8 mouse cellular contexts compared by ENCODE assay signal in the genomic region with DNA sequence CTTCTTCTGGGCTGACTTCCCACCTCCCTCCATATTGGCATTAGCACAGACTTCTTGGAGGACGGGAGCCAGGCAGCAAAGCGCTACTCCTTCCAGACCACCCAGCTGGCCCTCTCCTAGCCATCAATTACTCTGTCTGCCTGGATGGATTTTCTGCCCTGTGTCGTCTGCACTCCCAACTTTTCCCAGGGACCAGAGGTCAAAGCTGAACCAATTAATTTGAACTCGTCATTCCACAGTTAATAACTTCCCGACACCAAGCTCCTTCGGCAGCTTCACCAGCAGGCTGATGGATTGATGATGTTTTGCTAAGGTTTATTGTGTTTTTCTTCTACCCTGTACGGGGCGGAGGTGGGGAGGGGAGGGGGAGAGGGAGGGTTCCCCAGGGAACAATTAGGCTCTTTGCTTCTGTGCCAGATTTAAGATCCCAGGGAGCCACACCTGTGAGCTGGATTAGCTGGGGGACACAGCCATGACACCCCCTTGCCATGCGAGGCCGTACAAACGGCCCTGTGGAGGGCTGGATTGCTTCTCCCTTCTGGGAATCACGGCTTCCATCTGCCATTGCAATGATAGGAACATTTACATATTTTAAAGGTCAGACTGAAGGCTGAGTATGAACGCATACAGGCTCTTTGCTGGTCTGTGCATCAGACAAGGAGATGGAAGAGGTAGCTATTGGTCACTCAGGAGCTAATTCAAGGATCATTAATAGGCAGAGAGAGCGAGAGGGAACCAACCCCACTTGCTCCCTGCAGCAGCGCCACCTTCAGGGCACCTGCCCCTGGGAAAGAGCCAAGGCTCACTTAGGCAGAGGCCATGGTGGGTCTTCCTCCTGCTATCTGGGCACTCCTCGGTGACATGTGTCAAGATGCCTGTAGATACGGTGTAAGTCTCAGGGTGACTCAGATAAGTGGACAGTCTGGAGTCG.
A peak's percentile ranks its signal among the peaks of the same experiment; 100 is the strongest.
DNase-seq lines count a peak whose midpoint lies in the region; ATAC-seq lines count a peak whose summit lies in the region.

No protein-coding gene starts in this region.

- H3K4me2 ChIP-seq in hindbrain, embryonic 13.5 days = 0 out of 2 replicates have a peak overlapping the region, but pooled peaks have one; percentile 3
- no peak overlapping the region for H3K4me2 ChIP-seq in neural tube, embryonic 14.5 days (ENCODE audit: low read depth, low read length)

- peaks cover 13% of the 10 kb centered on the region; the same call in 1 of the 2 replicates for H3K27me3 ChIP-seq in hindbrain, embryonic 13.5 days
- no peaks in the 10 kb centered on the region for H3K27me3 ChIP-seq in neural tube, embryonic 14.5 days (ENCODE audit: control insufficient read depth, insufficient read depth, low read length)

- no peaks in the 10 kb centered on the region for H3K9me3 ChIP-seq in hindbrain, embryonic 13.5 days
- H3K9me3 ChIP-seq in neural tube, embryonic 14.5 days (ENCODE audit: control insufficient read depth, low read length) = no peaks in the 10 kb centered on the region

- DNase-seq in layer of hippocampus, postnatal 10 days (ENCODE audit: low spot score in 2 of 2) = peak; percentile 40 to 57
- DNase-seq in layer of hippocampus, adult 9-10 months (ENCODE audit: low spot score) = no peak
- DNase-seq in embryo, embryonic 11 days = peak; percentile 79
- no peak for DNase-seq in heart, adult 11 months
- no peak for DNase-seq in frontal cortex, postnatal 36 days (ENCODE audit: low spot score in 2 of 2)

- WGBS in hindbrain, embryonic 13.5 days = 14% methylated on average over 18 of the region's 18 CpGs
- WGBS in neural tube, embryonic 14.5 days = 13% methylated on average over 18 of the region's 18 CpGs

- H3K27ac ChIP-seq in hindbrain, embryonic 13.5 days = peak overlapping the region; percentile 85
- H3K27ac ChIP-seq in neural tube, embryonic 14.5 days (ENCODE audit: low read depth, low read length) = peak overlapping the region; percentile 48; the same call in 1 of the 2 replicates

- peaks cover 54% of the 10 kb centered on the region for H3K4me1 ChIP-seq in hindbrain, embryonic 13.5 days (replicated peaks)
- H3K4me1 ChIP-seq in neural tube, embryonic 14.5 days (ENCODE audit: control insufficient read depth, insufficient read depth, low read length) = peaks cover 26% of the 10 kb centered on the region

- no peak overlapping the region for H3K4me3 ChIP-seq in hindbrain, embryonic 13.5 days
- H3K4me3 ChIP-seq in neural tube, embryonic 14.5 days (ENCODE audit: low read depth, low read length) = no peak overlapping the region

- H3K9ac ChIP-seq in hindbrain, embryonic 13.5 days = no peak overlapping the region
- no peak overlapping the region for H3K9ac ChIP-seq in neural tube, embryonic 14.5 days (replicated peaks; ENCODE audit: low read depth, low read length)

- no peaks in the 10 kb centered on the region for H3K36me3 ChIP-seq in hindbrain, embryonic 13.5 days
- no peaks in the 10 kb centered on the region for H3K36me3 ChIP-seq in neural tube, embryonic 14.5 days (ENCODE audit: control insufficient read depth, insufficient read depth, low read length)

- ATAC-seq in hindbrain, embryonic 13.5 days (ENCODE audit: low FRiP score) = peak; percentile 47; the same call in 1 of the 2 replicates
- ATAC-seq in neural tube, embryonic 14.5 days (ENCODE audit: low read depth) = peak; percentile 40
- ATAC-seq in megakaryocyte progenitor cell, adult 5-6 weeks (replicated peaks; ENCODE audit: poor library complexity) = no peak

Comparison
In these comparisons a context has a peak if more than half of its experiments do, and no peak if none do; other contexts are left out.
1. DNase-seq: peak in layer of hippocampus, postnatal 10 days (2 of 2) and embryo, embryonic 11 days (single experiment); none in layer of hippocampus, adult 9-10 months (single experiment), heart, adult 11 months (single experiment) and frontal cortex, postnatal 36 days (0 of 2).